Mouse (Mus musculus): ENCODE results near the gene Lpin3. TPM values are rescaled to one million over a fixed set of nuclear protein-coding genes. Genes with fewer than 3 reads are reported as not detected.

The Lpin3 gene
- polyA plus RNA-seq, 1 experiment from 2014 or later, result 0.78 TPM

DNA sequence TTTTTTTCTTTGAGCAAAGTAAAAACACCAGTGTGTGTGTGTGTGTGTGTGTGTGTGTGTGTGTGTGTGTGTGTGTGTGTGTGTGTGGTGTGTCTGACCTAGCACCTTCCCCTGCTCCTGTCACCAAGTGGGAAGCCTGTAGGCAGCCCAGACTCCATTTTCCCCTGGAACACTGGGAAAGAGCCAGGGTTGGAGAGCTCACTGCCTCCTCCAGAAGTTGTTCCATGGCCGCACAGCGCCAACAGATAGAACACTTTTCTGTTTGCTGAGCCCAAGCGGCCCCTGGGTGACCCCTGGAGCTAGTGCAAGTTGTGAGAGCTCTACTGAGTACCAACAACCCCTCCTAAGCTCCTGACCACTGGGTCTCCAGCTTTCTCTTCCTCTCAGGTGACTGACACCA, 52.5 kb downstream of the Lpin3 start:
- Histone ChIP-seq H3K4me1 (ENCODE audit: control insufficient read depth in 2 of 2, insufficient read depth in 2 of 2, low read length in 2 of 2) (peaks cover 0 to 2% of the 10 kb centered on the region in 2 experiments; a peak in 1 of 4 replicates), H3K9me3 (ENCODE audit: control insufficient read depth, low read length) (no peaks in the 10 kb centered on the region), H3K27me3 (ENCODE audit: control insufficient read depth, insufficient read depth, low read length) (peaks cover 10% of the 10 kb centered on the region), H3K36me3 (ENCODE audit: control insufficient read depth, insufficient read depth, low read length) (no peaks in the 10 kb centered on the region), H3K9ac (ENCODE audit: low read length) (no peak overlapping the region), H3K27ac (replicated peaks in 1 of 2; ENCODE audit: control insufficient read depth in 1 of 2, insufficient read depth in 1 of 2, low read depth in 2 of 2, low read length in 2 of 2) (no peak overlapping the region), H3K4me3 (ENCODE audit: control insufficient read depth in 1 of 2, insufficient read depth in 1 of 2, low read depth in 1 of 2, low read length in 2 of 2) (no peak overlapping the region), H3K4me2 (ENCODE audit: low read length) (no peak overlapping the region)
- no peak for ATAC-seq (ENCODE audit: insufficient number of reproducible peaks, insufficient read depth, low FRiP score, low read depth)
- 58% methylated on average over 3 of the region's 3 CpGs for WGBS

DNA sequence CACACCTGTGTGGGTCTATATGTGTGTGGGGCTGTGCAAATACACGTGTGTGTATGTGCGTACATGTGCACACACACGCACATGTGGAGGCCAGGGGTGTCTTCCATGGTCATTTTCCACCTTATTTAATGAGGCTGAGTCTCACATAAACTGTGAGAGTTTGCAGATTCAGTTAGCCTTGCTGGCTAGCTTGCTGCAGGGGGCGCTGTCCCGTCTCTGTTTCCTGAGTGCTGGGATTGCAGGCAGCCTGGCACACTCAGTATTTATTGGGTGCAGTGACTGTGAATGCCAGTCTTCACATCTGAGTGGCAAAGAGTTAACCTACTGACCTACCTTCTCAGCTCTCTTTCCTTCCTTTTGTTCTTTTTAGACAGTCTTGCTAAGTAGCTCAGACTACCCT, 53.4 kb downstream of the Lpin3 start:
- 78% methylated on average over 5 of the region's 5 CpGs for WGBS
- no peak overlapping the region for H3K9ac ChIP-seq (ENCODE audit: low read length)
- no peak overlapping the region for H3K4me3 ChIP-seq (ENCODE audit: control insufficient read depth in 1 of 2, insufficient read depth in 1 of 2, low read depth in 1 of 2, low read length in 2 of 2)
- H3K36me3 ChIP-seq (ENCODE audit: control insufficient read depth, insufficient read depth, low read length), result no peaks in the 10 kb centered on the region
- peaks cover 9% of the 10 kb centered on the region for H3K27me3 ChIP-seq (ENCODE audit: control insufficient read depth, insufficient read depth, low read length)
- no peak for ATAC-seq (ENCODE audit: insufficient number of reproducible peaks, insufficient read depth, low FRiP score, low read depth)
- no peaks in the 10 kb centered on the region for H3K9me3 ChIP-seq (ENCODE audit: control insufficient read depth, low read length)
- no peak overlapping the region for H3K27ac ChIP-seq (replicated peaks in 1 of 2; ENCODE audit: control insufficient read depth in 1 of 2, insufficient read depth in 1 of 2, low read depth in 2 of 2, low read length in 2 of 2)
- H3K4me1 ChIP-seq (ENCODE audit: control insufficient read depth in 2 of 2, insufficient read depth in 2 of 2, low read length in 2 of 2), result peaks cover 0 to 2% of the 10 kb centered on the region in 2 experiments; a peak in 1 of 4 replicates
- no peak overlapping the region for H3K4me2 ChIP-seq (ENCODE audit: low read length)

DNA sequence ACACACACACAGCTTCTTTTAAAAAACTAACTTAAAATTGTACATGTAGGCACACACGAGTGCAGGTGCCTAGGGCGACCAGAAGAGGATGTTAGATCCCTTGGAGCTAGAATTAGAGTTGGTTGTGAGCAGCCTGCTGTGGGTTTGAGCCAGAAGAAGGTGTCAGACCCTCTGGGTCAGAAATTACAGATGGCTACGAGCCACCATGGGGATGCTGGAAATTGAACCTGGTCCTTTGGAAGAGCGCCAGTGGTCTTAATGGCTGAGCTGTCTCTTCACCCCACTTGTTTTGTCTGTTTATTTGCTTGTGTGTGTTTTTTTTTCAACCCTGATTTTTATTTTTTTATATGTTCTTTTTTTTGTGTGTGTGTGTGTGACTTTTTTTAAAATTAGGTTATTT, 54.0 kb downstream of the Lpin3 start:
- H3K9ac ChIP-seq (ENCODE audit: low read length), result no peak overlapping the region
- no peak for ATAC-seq (ENCODE audit: insufficient number of reproducible peaks, insufficient read depth, low FRiP score, low read depth)
- no peaks in the 10 kb centered on the region for H3K36me3 ChIP-seq (ENCODE audit: control insufficient read depth, insufficient read depth, low read length)
- peaks cover 7% of the 10 kb centered on the region for H3K27me3 ChIP-seq (ENCODE audit: control insufficient read depth, insufficient read depth, low read length)
- WGBS, result 80% methylated on average over 4 of the region's 4 CpGs
- H3K4me2 ChIP-seq (ENCODE audit: low read length), result no peak overlapping the region
- no peak overlapping the region for H3K27ac ChIP-seq (replicated peaks in 1 of 2; ENCODE audit: control insufficient read depth in 1 of 2, insufficient read depth in 1 of 2, low read depth in 2 of 2, low read length in 2 of 2)
- H3K4me1 ChIP-seq (ENCODE audit: control insufficient read depth in 2 of 2, insufficient read depth in 2 of 2, low read length in 2 of 2), result peaks cover 0 to 2% of the 10 kb centered on the region in 2 experiments; a peak in 1 of 4 replicates
- H3K9me3 ChIP-seq (ENCODE audit: control insufficient read depth, low read length), result no peaks in the 10 kb centered on the region
- no peak overlapping the region for H3K4me3 ChIP-seq (ENCODE audit: control insufficient read depth in 1 of 2, insufficient read depth in 1 of 2, low read depth in 1 of 2, low read length in 2 of 2)

DNA sequence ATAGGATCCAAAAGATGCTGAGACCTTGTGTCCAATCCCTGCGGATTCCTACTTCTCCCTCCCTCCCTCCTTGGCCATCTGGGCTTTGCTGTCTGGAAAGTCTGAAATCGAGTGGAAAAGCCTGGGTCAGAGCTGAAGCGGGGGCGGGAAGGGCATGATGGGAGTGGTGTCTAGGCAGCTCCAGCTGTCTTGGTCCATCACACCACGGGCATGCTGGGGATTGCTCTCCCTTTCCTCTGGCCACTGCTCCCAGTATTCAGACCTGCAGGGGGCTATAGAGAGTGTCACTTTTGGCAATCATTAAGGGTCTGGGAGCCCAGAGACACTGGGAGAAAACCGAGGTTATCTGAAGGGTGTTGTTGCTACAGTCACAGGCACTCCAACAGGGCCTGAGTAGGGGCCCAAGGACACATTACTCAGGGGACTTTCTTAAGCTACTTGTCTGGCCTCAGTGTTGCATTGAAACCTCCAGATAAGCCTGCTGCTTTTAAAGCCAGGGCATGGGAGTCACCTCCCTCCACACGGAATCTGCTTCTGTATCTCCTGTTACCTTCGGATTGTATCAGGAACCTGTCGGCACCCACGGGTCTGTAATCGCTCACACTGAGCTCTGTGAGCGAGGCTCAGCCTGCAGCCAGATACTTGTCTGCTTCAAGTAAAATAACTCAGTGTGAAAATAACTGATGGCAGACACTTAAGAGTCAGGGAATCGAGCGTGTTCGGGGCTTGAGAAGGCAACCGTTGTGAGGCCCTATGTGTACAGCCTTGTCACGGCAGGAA, 60.6 kb downstream of the Lpin3 start:
- Histone ChIP-seq H3K9me3 (ENCODE audit: control insufficient read depth, low read length) (no peaks in the 10 kb centered on the region), H3K36me3 (ENCODE audit: control insufficient read depth, insufficient read depth, low read length) (peaks cover 12% of the 10 kb centered on the region), H3K27ac (replicated peaks in 1 of 2; ENCODE audit: control insufficient read depth in 1 of 2, insufficient read depth in 1 of 2, low read depth in 2 of 2, low read length in 2 of 2) (peak overlapping the region; percentile 19 to 53), H3K4me1 (ENCODE audit: control insufficient read depth in 2 of 2, insufficient read depth in 2 of 2, low read length in 2 of 2) (peaks cover 19 to 24% of the 10 kb centered on the region in 2 experiments), H3K4me3 (ENCODE audit: control insufficient read depth in 1 of 2, insufficient read depth in 1 of 2, low read depth in 1 of 2, low read length in 2 of 2) (no peak overlapping the region), H3K9ac (ENCODE audit: low read length) (no peak overlapping the region), H3K4me2 (ENCODE audit: low read length) (peak overlapping the region; percentile 40), H3K27me3 (ENCODE audit: control insufficient read depth, insufficient read depth, low read length) (peaks cover 4% of the 10 kb centered on the region)
- ATAC-seq (ENCODE audit: insufficient number of reproducible peaks, insufficient read depth, low FRiP score, low read depth), result peak; percentile 63
- 10% methylated on average over 17 of the region's 17 CpGs for WGBS

DNA sequence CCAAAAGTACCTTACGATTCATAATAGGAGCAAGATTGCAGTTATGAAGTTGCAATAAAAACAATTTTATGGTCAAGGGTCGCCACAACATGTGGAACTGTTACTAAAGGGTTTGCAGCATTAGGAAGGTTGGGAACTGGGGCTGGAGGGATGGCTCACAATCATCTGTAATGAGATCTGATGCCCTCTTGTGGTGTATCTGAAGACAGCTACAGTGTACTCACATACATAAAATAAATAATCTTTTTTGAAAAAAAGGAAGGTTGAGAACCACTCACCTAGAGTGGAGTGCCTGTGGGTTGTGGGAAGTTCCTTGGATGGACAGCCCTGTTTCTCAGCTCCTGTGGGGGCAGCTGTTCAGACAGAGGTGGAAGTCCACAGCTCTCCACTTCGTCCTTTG, 62.0 kb downstream of the Lpin3 start:
- ATAC-seq (ENCODE audit: insufficient number of reproducible peaks, insufficient read depth, low FRiP score, low read depth), result no peak
- Histone ChIP-seq H3K4me2 (ENCODE audit: low read length) (no peak overlapping the region), H3K27ac (replicated peaks in 1 of 2; ENCODE audit: control insufficient read depth in 1 of 2, insufficient read depth in 1 of 2, low read depth in 2 of 2, low read length in 2 of 2) (no peak overlapping the region), H3K4me1 (ENCODE audit: control insufficient read depth in 2 of 2, insufficient read depth in 2 of 2, low read length in 2 of 2) (peaks cover 19 to 24% of the 10 kb centered on the region in 2 experiments), H3K4me3 (ENCODE audit: control insufficient read depth in 1 of 2, insufficient read depth in 1 of 2, low read depth in 1 of 2, low read length in 2 of 2) (no peak overlapping the region), H3K36me3 (ENCODE audit: control insufficient read depth, insufficient read depth, low read length) (peaks cover 22% of the 10 kb centered on the region), H3K9ac (ENCODE audit: low read length) (no peak overlapping the region), H3K9me3 (ENCODE audit: control insufficient read depth, low read length) (no peaks in the 10 kb centered on the region), H3K27me3 (ENCODE audit: control insufficient read depth, insufficient read depth, low read length) (no peaks in the 10 kb centered on the region)
- 67% methylated on average over 3 of the region's 3 CpGs for WGBS

DNA sequence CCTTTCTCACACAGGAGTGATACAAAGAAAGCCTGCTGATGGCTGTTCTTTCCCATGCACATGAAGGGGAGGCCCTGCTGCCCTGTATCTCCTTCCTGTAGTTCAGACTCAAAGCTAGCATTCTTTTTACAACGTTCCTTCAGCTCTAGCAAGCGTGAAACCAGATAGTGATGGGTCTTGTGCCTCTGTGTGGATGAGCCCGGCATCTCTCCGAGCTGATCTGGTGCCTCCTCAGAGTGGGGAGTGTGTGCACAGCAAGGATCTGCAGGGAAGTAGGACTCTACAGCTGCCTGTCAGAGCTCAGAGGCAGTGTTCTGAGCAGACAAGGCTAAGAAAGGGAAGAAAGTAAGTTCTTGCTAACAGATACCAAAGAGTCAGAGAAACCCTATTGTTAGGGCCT, 71.1 kb downstream of the Lpin3 start:
- ATAC-seq (ENCODE audit: insufficient number of reproducible peaks, insufficient read depth, low FRiP score, low read depth), result no peak
- peaks cover 7 to 24% of the 10 kb centered on the region in 2 experiments for H3K4me1 ChIP-seq (ENCODE audit: control insufficient read depth in 2 of 2, insufficient read depth in 2 of 2, low read length in 2 of 2)
- H3K4me2 ChIP-seq (ENCODE audit: low read length), result no peak overlapping the region
- no peaks in the 10 kb centered on the region for H3K9me3 ChIP-seq (ENCODE audit: control insufficient read depth, low read length)
- no peak overlapping the region for H3K9ac ChIP-seq (ENCODE audit: low read length)
- peaks cover 91% of the 10 kb centered on the region for H3K36me3 ChIP-seq (ENCODE audit: control insufficient read depth, insufficient read depth, low read length)
- WGBS, result 42% methylated on average over 4 of the region's 4 CpGs
- no peak overlapping the region for H3K27ac ChIP-seq (replicated peaks in 1 of 2; ENCODE audit: control insufficient read depth in 1 of 2, insufficient read depth in 1 of 2, low read depth in 2 of 2, low read length in 2 of 2)
- H3K4me3 ChIP-seq (ENCODE audit: control insufficient read depth in 1 of 2, insufficient read depth in 1 of 2, low read depth in 1 of 2, low read length in 2 of 2), result no peak overlapping the region
- H3K27me3 ChIP-seq (ENCODE audit: control insufficient read depth, insufficient read depth, low read length), result no peaks in the 10 kb centered on the region

DNA sequence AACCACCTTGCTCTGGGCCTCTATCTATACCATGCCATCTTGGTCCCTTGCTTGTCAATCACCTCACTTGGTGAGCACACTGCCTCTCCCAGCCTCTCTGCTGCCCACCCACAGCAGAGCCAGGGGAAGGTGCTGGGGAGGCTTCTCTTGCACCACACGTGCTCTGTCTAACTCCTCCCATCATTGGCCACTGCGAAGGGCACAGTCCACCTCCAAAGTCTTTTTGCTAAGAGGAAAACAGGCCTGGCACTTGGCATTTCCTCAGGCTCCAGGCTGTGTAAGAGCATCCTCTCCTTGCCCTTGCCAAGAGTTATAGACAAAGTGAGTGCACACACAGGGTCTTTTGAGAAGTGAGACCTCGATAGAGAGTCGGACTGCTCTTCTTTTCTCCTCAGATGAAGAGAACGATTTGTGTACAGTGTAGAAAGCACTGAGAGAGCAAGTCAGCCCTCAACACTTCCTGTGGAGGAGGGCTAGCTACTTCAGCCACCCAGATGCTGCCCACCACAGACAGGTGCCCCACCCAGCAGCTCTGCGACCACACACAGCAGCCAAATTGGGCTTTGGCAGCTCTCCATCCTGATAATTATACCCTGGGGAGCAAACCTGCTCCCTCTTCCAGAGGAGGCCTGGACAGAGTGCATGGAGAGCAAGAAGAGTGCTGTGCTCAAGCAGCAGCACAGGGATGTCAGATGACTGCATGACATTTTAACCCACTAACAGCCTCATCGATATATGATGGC, 72.8 kb downstream of the Lpin3 start:
- no peak overlapping the region for H3K4me3 ChIP-seq (ENCODE audit: control insufficient read depth in 1 of 2, insufficient read depth in 1 of 2, low read depth in 1 of 2, low read length in 2 of 2)
- H3K36me3 ChIP-seq (ENCODE audit: control insufficient read depth, insufficient read depth, low read length), result peaks cover 89% of the 10 kb centered on the region
- 0 out of 2 replicates have a peak, but pooled peaks have one; percentile 17 for ATAC-seq (ENCODE audit: insufficient number of reproducible peaks, insufficient read depth, low FRiP score, low read depth)
- H3K27me3 ChIP-seq (ENCODE audit: control insufficient read depth, insufficient read depth, low read length), result no peaks in the 10 kb centered on the region
- no peak overlapping the region for H3K9ac ChIP-seq (ENCODE audit: low read length)
- WGBS, result 72% methylated on average over 7 of the region's 7 CpGs
- no peaks in the 10 kb centered on the region for H3K9me3 ChIP-seq (ENCODE audit: control insufficient read depth, low read length)
- H3K27ac ChIP-seq (replicated peaks in 1 of 2; ENCODE audit: control insufficient read depth in 1 of 2, insufficient read depth in 1 of 2, low read depth in 2 of 2, low read length in 2 of 2), result peak overlapping the region; percentile 16 to 44; a peak in 1 of 4 replicates
- H3K4me2 ChIP-seq (ENCODE audit: low read length), result no peak overlapping the region
- H3K4me1 ChIP-seq (ENCODE audit: control insufficient read depth in 2 of 2, insufficient read depth in 2 of 2, low read length in 2 of 2), result peaks cover 7 to 24% of the 10 kb centered on the region in 2 experiments

Measured in heart, embryonic 14.5 days (tissue).